Mouse (Mus musculus): ENCODE measurements around the gene Olfr981. TPM values are rescaled to one million over a fixed set of nuclear protein-coding genes. Genes with fewer than 3 reads are reported as not detected.
"Not testable (repeated sequence)": the region's sequence is repeated elsewhere in the genome, so short reads cannot be mapped to it uniquely, and the experiment has no call there.

The Olfr981 gene
- not detected in 2 replicates for total RNA-seq (2014; rRNA removed)
- not detected in 2 replicates for polyA plus RNA-seq (2015; fragmentation: Nextera tagmentation; extraction: Ambion mirVana)

GRCm38 (mm10) chr9:40021164-40021563 lies at the start of gene Olfr981:
TSS of gene Olfr981 (plus strand) at chr9:40021464.
- no peak within 1 kb of the TSS for H3K4me3 ChIP-seq (ENCODE audit: low read depth, low read length)
- no peaks in the 10 kb centered on the region for H3K27me3 ChIP-seq (ENCODE audit: insufficient read depth, low read length)
- no peaks in the 10 kb centered on the region for H3K36me3 ChIP-seq (ENCODE audit: insufficient read depth)
- TF ChIP-seq CTCF (IDR thresholded peaks at IDR 0.05; ENCODE audit: low read depth) = no peak
- no peak within 1 kb of the TSS for H3K4me2 ChIP-seq (ENCODE audit: low read depth)
- H3K27ac ChIP-seq (ENCODE audit: low read depth, low read length) = no peak within 1 kb of the TSS
- WGBS = 45% methylated on average over 2 of the region's 2 CpGs
- no peaks in the 10 kb centered on the region for H3K9me3 ChIP-seq (ENCODE audit: low read length)
- H3K9ac ChIP-seq = no peak within 1 kb of the TSS
- DNase-seq = no peak
- no peak for ATAC-seq
- no peaks in the 10 kb centered on the region for H3K4me1 ChIP-seq (ENCODE audit: insufficient read depth)

- H3K27ac ChIP-seq (ENCODE audit: low read depth, low read length); H3K4me2 ChIP-seq (ENCODE audit: low read depth); H3K4me1 ChIP-seq (ENCODE audit: insufficient read depth); DNase-seq; H3K9me3 ChIP-seq (ENCODE audit: low read length); H3K4me3 ChIP-seq (ENCODE audit: low read depth, low read length); H3K36me3 ChIP-seq (ENCODE audit: insufficient read depth); H3K9ac ChIP-seq; ATAC-seq; H3K27me3 ChIP-seq (ENCODE audit: insufficient read depth, low read length): not testable (repeated sequence)
- 75% methylated on average over 1 of the region's 1 CpGs for WGBS
Measured at GRCm38 (mm10) chr9:39976581-39977145, 44.6 kb upstream of the Olfr981 start.

- TF ChIP-seq CTCF (IDR thresholded peaks at IDR 0.05; ENCODE audit: low read depth) = no peak
- Histone ChIP-seq H3K4me3 (ENCODE audit: low read depth, low read length) (no peak within 1 kb of the TSS), H3K4me2 (ENCODE audit: low read depth) (no peak within 1 kb of the TSS), H3K27me3 (ENCODE audit: insufficient read depth, low read length) (no peaks in the 10 kb centered on the region), H3K4me1 (ENCODE audit: insufficient read depth) (no peaks in the 10 kb centered on the region), H3K36me3 (ENCODE audit: insufficient read depth) (no peaks in the 10 kb centered on the region), H3K9ac (no peak within 1 kb of the TSS), H3K27ac (ENCODE audit: low read depth, low read length) (no peak within 1 kb of the TSS), H3K9me3 (ENCODE audit: low read length) (no peaks in the 10 kb centered on the region)
- DNase-seq (no peak), ATAC-seq (no peak)
- WGBS = 90% methylated on average over 2 of the region's 2 CpGs
Measured at GRCm38 (mm10) chr9:39991813-39992212, 29.5 kb upstream of the Olfr981 start, which contains the start of gene Olfr978. TSS of gene Olfr978 (plus strand) at chr9:39992113.

GRCm38 (mm10) chr9:40003365-40003764 lies 17.9 kb upstream of the Olfr981 start, which contains the start of gene Olfr979:
TSS of gene Olfr979 (minus strand) at chr9:40003465.
- Histone ChIP-seq H3K27ac (ENCODE audit: low read depth, low read length) (no peak within 1 kb of the TSS), H3K4me2 (ENCODE audit: low read depth) (no peak within 1 kb of the TSS), H3K27me3 (ENCODE audit: insufficient read depth, low read length) (no peaks in the 10 kb centered on the region), H3K4me3 (ENCODE audit: low read depth, low read length) (no peak within 1 kb of the TSS), H3K4me1 (ENCODE audit: insufficient read depth) (no peaks in the 10 kb centered on the region), H3K9ac (no peak within 1 kb of the TSS), H3K36me3 (ENCODE audit: insufficient read depth) (no peaks in the 10 kb centered on the region), H3K9me3 (ENCODE audit: low read length) (no peaks in the 10 kb centered on the region)
- TF ChIP-seq CTCF (IDR thresholded peaks at IDR 0.05; ENCODE audit: low read depth) = no peak
- 100% methylated on average over 1 of the region's 1 CpGs for WGBS
- ATAC-seq (no peak), DNase-seq (no peak)

GRCm38 (mm10) chr9:40009482-40009881 lies 11.8 kb upstream of the Olfr981 start, which contains the start of gene Olfr980:
TSS of gene Olfr980 (minus strand) at chr9:40009582.
- H3K36me3 ChIP-seq (ENCODE audit: insufficient read depth) = no peaks in the 10 kb centered on the region
- H3K27ac ChIP-seq (ENCODE audit: low read depth, low read length) = no peak within 1 kb of the TSS
- H3K9me3 ChIP-seq (ENCODE audit: low read length) = no peaks in the 10 kb centered on the region
- 80% methylated on average over 1 of the region's 1 CpGs for WGBS
- DNase-seq = no peak
- H3K4me3 ChIP-seq (ENCODE audit: low read depth, low read length) = no peak within 1 kb of the TSS
- no peaks in the 10 kb centered on the region for H3K4me1 ChIP-seq (ENCODE audit: insufficient read depth)
- H3K27me3 ChIP-seq (ENCODE audit: insufficient read depth, low read length) = no peaks in the 10 kb centered on the region
- no peak for ATAC-seq
- TF ChIP-seq CTCF (IDR thresholded peaks at IDR 0.05; ENCODE audit: low read depth) = no peak
- no peak within 1 kb of the TSS for H3K4me2 ChIP-seq (ENCODE audit: low read depth)
- H3K9ac ChIP-seq = no peak within 1 kb of the TSS

- Histone ChIP-seq H3K27ac (ENCODE audit: low read depth, low read length) (no peak overlapping the region), H3K4me1 (ENCODE audit: insufficient read depth) (no peaks in the 10 kb centered on the region), H3K4me3 (ENCODE audit: low read depth, low read length) (no peak overlapping the region), H3K27me3 (ENCODE audit: insufficient read depth, low read length) (no peaks in the 10 kb centered on the region), H3K9me3 (ENCODE audit: low read length) (no peaks in the 10 kb centered on the region), H3K36me3 (ENCODE audit: insufficient read depth) (no peaks in the 10 kb centered on the region), H3K4me2 (ENCODE audit: low read depth) (no peak overlapping the region), H3K9ac (no peak overlapping the region)
- 94% methylated on average over 19 of the region's 19 CpGs for WGBS
- DNase-seq = no peak
- TF ChIP-seq CTCF (IDR thresholded peaks at IDR 0.05; ENCODE audit: low read depth) = no peak
- no peak for ATAC-seq
Measured at GRCm38 (mm10) chr9:40050138-40050537, 28.9 kb downstream of the Olfr981 start.

- no peaks in the 10 kb centered on the region for H3K36me3 ChIP-seq (ENCODE audit: insufficient read depth)
- TF ChIP-seq CTCF (IDR thresholded peaks at IDR 0.05; ENCODE audit: low read depth) = no peak
- ATAC-seq = no peak
- 84% methylated on average over 2 of the region's 2 CpGs for WGBS
- no peaks in the 10 kb centered on the region for H3K27me3 ChIP-seq (ENCODE audit: insufficient read depth, low read length)
- no peaks in the 10 kb centered on the region for H3K9me3 ChIP-seq (ENCODE audit: low read length)
- H3K9ac ChIP-seq = no peak within 1 kb of the TSS
- no peak within 1 kb of the TSS for H3K4me2 ChIP-seq (ENCODE audit: low read depth)
- no peaks in the 10 kb centered on the region for H3K4me1 ChIP-seq (ENCODE audit: insufficient read depth)
- DNase-seq = no peak
- no peak within 1 kb of the TSS for H3K27ac ChIP-seq (ENCODE audit: low read depth, low read length)
- H3K4me3 ChIP-seq (ENCODE audit: low read depth, low read length) = no peak within 1 kb of the TSS
Measured at GRCm38 (mm10) chr9:40073529-40073928, 52.3 kb downstream of the Olfr981 start, which contains the start of gene Olfr982. TSS of gene Olfr982 (plus strand) at chr9:40073829.

Other genes with a start within 250 kb of the Olfr981 start
- gene Olfr968, start 238.2 kb upstream of the Olfr981 start, total RNA-seq (2014; rRNA removed) = not detected in 2 replicates
- not detected in 2 replicates for gene Olfr968, start 238.2 kb upstream of the Olfr981 start, polyA plus RNA-seq (2015; fragmentation: Nextera tagmentation; extraction: Ambion mirVana)
- not detected in 2 replicates for gene Olfr969, start 230.5 kb upstream of the Olfr981 start, total RNA-seq (2014; rRNA removed)
- not detected in 2 replicates for gene Olfr969, start 230.5 kb upstream of the Olfr981 start, polyA plus RNA-seq (2015; fragmentation: Nextera tagmentation; extraction: Ambion mirVana)
- gene Olfr970, start 212.6 kb upstream of the Olfr981 start, total RNA-seq (2014; rRNA removed) = not detected in 2 replicates
- not detected in 2 replicates for gene Olfr970, start 212.6 kb upstream of the Olfr981 start, polyA plus RNA-seq (2015; fragmentation: Nextera tagmentation; extraction: Ambion mirVana)
- not detected in 2 replicates for gene Olfr971, start 184.6 kb upstream of the Olfr981 start, total RNA-seq (2014; rRNA removed)
- not detected in 2 replicates for gene Olfr971, start 184.6 kb upstream of the Olfr981 start, polyA plus RNA-seq (2015; fragmentation: Nextera tagmentation; extraction: Ambion mirVana)
- gene Olfr972, start 155.0 kb upstream of the Olfr981 start, total RNA-seq (2014; rRNA removed) = not detected in 2 replicates
- not detected in 2 replicates for gene Olfr972, start 155.0 kb upstream of the Olfr981 start, polyA plus RNA-seq (2015; fragmentation: Nextera tagmentation; extraction: Ambion mirVana)
- gene Olfr229, start 114.1 kb upstream of the Olfr981 start, total RNA-seq (2014; rRNA removed) = not detected in 2 replicates
- gene Olfr229, start 114.1 kb upstream of the Olfr981 start, polyA plus RNA-seq (2015; fragmentation: Nextera tagmentation; extraction: Ambion mirVana) = not detected in 2 replicates
- gene Olfr974, start 84.0 kb upstream of the Olfr981 start, total RNA-seq (2014; rRNA removed) = not detected in 2 replicates
- not detected in 2 replicates for gene Olfr974, start 84.0 kb upstream of the Olfr981 start, polyA plus RNA-seq (2015; fragmentation: Nextera tagmentation; extraction: Ambion mirVana)
- 0.15 TPM in 1 of 2 replicates, not detected in the other for gene Olfr975, start 69.4 kb upstream of the Olfr981 start, total RNA-seq (2014; rRNA removed)
- not detected in 2 replicates for gene Olfr975, start 69.4 kb upstream of the Olfr981 start, polyA plus RNA-seq (2015; fragmentation: Nextera tagmentation; extraction: Ambion mirVana)
- not detected in 2 replicates for gene Olfr976, start 60.3 kb upstream of the Olfr981 start, total RNA-seq (2014; rRNA removed)
- not detected in 2 replicates for gene Olfr976, start 60.3 kb upstream of the Olfr981 start, polyA plus RNA-seq (2015; fragmentation: Nextera tagmentation; extraction: Ambion mirVana)
- not detected in 2 replicates for gene Olfr978, start 29.4 kb upstream of the Olfr981 start, total RNA-seq (2014; rRNA removed)
- gene Olfr978, start 29.4 kb upstream of the Olfr981 start, polyA plus RNA-seq (2015; fragmentation: Nextera tagmentation; extraction: Ambion mirVana) = not detected in 2 replicates
- not detected in 2 replicates for gene Olfr979, start 18.0 kb upstream of the Olfr981 start, total RNA-seq (2014; rRNA removed)
- not detected in 2 replicates for gene Olfr979, start 18.0 kb upstream of the Olfr981 start, polyA plus RNA-seq (2015; fragmentation: Nextera tagmentation; extraction: Ambion mirVana)
- not detected in 2 replicates for gene Olfr980, start 11.9 kb upstream of the Olfr981 start, total RNA-seq (2014; rRNA removed)
- not detected in 2 replicates for gene Olfr980, start 11.9 kb upstream of the Olfr981 start, polyA plus RNA-seq (2015; fragmentation: Nextera tagmentation; extraction: Ambion mirVana)
- not detected in 2 replicates for gene Olfr982, start 52.4 kb downstream of the Olfr981 start, total RNA-seq (2014; rRNA removed)
- gene Olfr982, start 52.4 kb downstream of the Olfr981 start, polyA plus RNA-seq (2015; fragmentation: Nextera tagmentation; extraction: Ambion mirVana) = not detected in 2 replicates
- gene Olfr983, start 72.1 kb downstream of the Olfr981 start, total RNA-seq (2014; rRNA removed) = not detected in 2 replicates
- not detected in 2 replicates for gene Olfr983, start 72.1 kb downstream of the Olfr981 start, polyA plus RNA-seq (2015; fragmentation: Nextera tagmentation; extraction: Ambion mirVana)
- not detected in 2 replicates for gene Olfr984, start 92.7 kb downstream of the Olfr981 start, total RNA-seq (2014; rRNA removed)
- not detected in 2 replicates for gene Olfr984, start 92.7 kb downstream of the Olfr981 start, polyA plus RNA-seq (2015; fragmentation: Nextera tagmentation; extraction: Ambion mirVana)
- not detected in 2 replicates for gene Olfr985, start 108.7 kb downstream of the Olfr981 start, total RNA-seq (2014; rRNA removed)
- not detected in 2 replicates for gene Olfr985, start 108.7 kb downstream of the Olfr981 start, polyA plus RNA-seq (2015; fragmentation: Nextera tagmentation; extraction: Ambion mirVana)
- not detected in 2 replicates for gene Tmem225, start 126.7 kb downstream of the Olfr981 start, total RNA-seq (2014; rRNA removed)
- not detected in 2 replicates for gene Tmem225, start 126.7 kb downstream of the Olfr981 start, polyA plus RNA-seq (2015; fragmentation: Nextera tagmentation; extraction: Ambion mirVana)
- not detected in 2 replicates for gene Olfr986, start 159.5 kb downstream of the Olfr981 start, total RNA-seq (2014; rRNA removed)
- gene Olfr986, start 159.5 kb downstream of the Olfr981 start, polyA plus RNA-seq (2015; fragmentation: Nextera tagmentation; extraction: Ambion mirVana) = not detected in 2 replicates
- gene Zfp202, start 170.9 kb downstream of the Olfr981 start, total RNA-seq (2014; rRNA removed) = 9.3 and 9.8 TPM in 2 replicates
- gene Zfp202, start 170.9 kb downstream of the Olfr981 start, polyA plus RNA-seq (2015; fragmentation: Nextera tagmentation; extraction: Ambion mirVana) = 3.7 and 6.6 TPM in 2 replicates
- 210 and 226 TPM in 2 replicates for gene Scn3b, start 247.8 kb downstream of the Olfr981 start, total RNA-seq (2014; rRNA removed)
- gene Scn3b, start 247.8 kb downstream of the Olfr981 start, polyA plus RNA-seq (2015; fragmentation: Nextera tagmentation; extraction: Ambion mirVana) = 114 and 133 TPM in 2 replicates